Mouse (Mus musculus) midbrain, postnatal 0 days (tissue): Measurements from ENCODE around the gene Sema4d. TPM values are rescaled to one million over a fixed set of nuclear protein-coding genes. Genes with fewer than 3 reads are reported as not detected.
A peak's percentile ranks its signal among the peaks of the same experiment; 100 is the strongest.

Experiments used
- ATAC-seq: fragments of 200-750 bp; cut with Nextera tagmentation; 2 replicates; pipeline ENCODE4 v1.8.0; 2017; ENCODE audit warnings: moderate number of reproducible peaks, mild to moderate bottlenecking, moderate TSS enrichment, moderate library complexity; ENCODE audit not compliant: low FRiP score
- DNase-seq: peaks from one replicate; pipeline ENCODE4 v3.0.0-alpha.2; 2015; ENCODE audit warnings: low spot score
- H3K27ac ChIP-seq: fragments of 300-500 bp; sonication (generic); 2 replicates; pipeline ENCODE4 v1.5.1; 2014; ENCODE audit warnings: low read depth, mild to moderate bottlenecking, low read length, mixed read lengths
- H3K27me3 ChIP-seq: fragments of 300-500 bp; sonication (generic); 2 replicates; pipeline ENCODE4 v1.6.1; 2014; ENCODE audit warnings: low read length, control low read depth, mixed read lengths; ENCODE audit not compliant: insufficient read depth
- H3K36me3 ChIP-seq: fragments of 300-500 bp; sonication (generic); 2 replicates; pipeline ENCODE4 v1.6.1; 2014; ENCODE audit warnings: low read length, control low read depth, mixed read lengths; ENCODE audit not compliant: insufficient read depth
- H3K4me1 ChIP-seq: fragments of 300-500 bp; sonication (generic); 2 replicates; pipeline ENCODE4 v1.6.1; 2014; ENCODE audit warnings: mild to moderate bottlenecking, control low read depth, antibody characterized with exemption, low read length, mixed read lengths; ENCODE audit not compliant: insufficient read depth
- H3K4me2 ChIP-seq: fragments of 300-500 bp; sonication (generic); 2 replicates; pipeline ENCODE4 v1.6.1; 2014; ENCODE audit warnings: low read depth, mild to moderate bottlenecking, low read length, mixed read lengths; ENCODE audit not compliant: poor library complexity, severe bottlenecking
- H3K4me3 ChIP-seq: fragments of 300-500 bp; sonication (generic); 2 replicates; pipeline ENCODE4 v1.5.1; 2014; ENCODE audit warnings: low read depth, mild to moderate bottlenecking, low read length, moderate library complexity
- H3K9ac ChIP-seq: fragments of 300-500 bp; sonication (generic); replicated peaks from 2 replicates; pipeline ENCODE4 v1.6.1; 2014; ENCODE audit warnings: mild to moderate bottlenecking, low read length, moderate library complexity, mixed read lengths; ENCODE audit not compliant: poor library complexity, severe bottlenecking
- H3K9me3 ChIP-seq: fragments of 300-500 bp; sonication (generic); 2 replicates; pipeline ENCODE4 v1.6.1; 2016; ENCODE audit warnings: low read length, control low read depth
- CTCF ChIP-seq: IDR thresholded peaks from 2 replicates; pipeline ENCODE4 v1.5.1; 2016; ENCODE audit warnings: antibody characterized with exemption, mild to moderate bottlenecking
- WGBS: fragments of 180-500 bp; shearing (Covaris S2); extraction: QIAGEN DNeasy Blood & Tissue Kit; methylation state at CpG from one replicate; pipeline ENCODE4 v1.1.7; 2014; 5-methylcytosine and 5-hydroxymethylcytosine counted together
- polyA plus RNA-seq: library from polyadenylated mRNA; unstranded; fragments of >200 nt; fragmentation: Nextera tagmentation; extraction: Ambion mirVana; gene quantifications from 2 replicates; pipeline ENCODE4 v1.2.1, GENCODE M21; 2015
- total RNA-seq: library from RNA; depleted of rRNA; stranded (reverse); fragments of >200 nt; gene quantifications from 2 replicates; pipeline ENCODE4 v1.2.3, GENCODE M21; 2014

The Sema4d gene
- total and polyA plus RNA-seq, 2 experiments from 2014 or later = 13.7 to 19.3 TPM

GRCm38 (mm10) chr13:51720556-51720955 lies 73.0 kb downstream of the Sema4d start:
- TF ChIP-seq CTCF = no peak
- H3K9ac ChIP-seq = no peak overlapping the region
- H3K4me2 ChIP-seq = no peak overlapping the region
- H3K27ac ChIP-seq = no peak overlapping the region
- H3K36me3 ChIP-seq = peaks cover 3% of the 10 kb centered on the region
- WGBS = 96% methylated on average over 4 of the region's 4 CpGs
- no peaks in the 10 kb centered on the region for H3K27me3 ChIP-seq
- no peak for ATAC-seq
- no peaks in the 10 kb centered on the region for H3K9me3 ChIP-seq
- no peak overlapping the region for H3K4me3 ChIP-seq
- no peaks in the 10 kb centered on the region for H3K4me1 ChIP-seq
- no peak for DNase-seq

- no peak for DNase-seq
- no peaks in the 10 kb centered on the region for H3K4me1 ChIP-seq
- TF ChIP-seq CTCF = no peak
- no peaks in the 10 kb centered on the region for H3K27me3 ChIP-seq
- 82% methylated on average over 3 of the region's 3 CpGs for WGBS
- H3K9me3 ChIP-seq = no peaks in the 10 kb centered on the region
- H3K36me3 ChIP-seq = peaks cover 12% of the 10 kb centered on the region
- no peak overlapping the region for H3K4me3 ChIP-seq
- no peak overlapping the region for H3K27ac ChIP-seq
- no peak overlapping the region for H3K4me2 ChIP-seq
- ATAC-seq = no peak
- no peak overlapping the region for H3K9ac ChIP-seq
These were observed 74.3 kb downstream of the Sema4d start for GRCm38 (mm10) chr13:51719256-51719655.

GRCm38 (mm10) chr13:51716350-51717263 lies 76.9 kb downstream of the Sema4d start:
- Histone ChIP-seq H3K4me1 (no peaks in the 10 kb centered on the region), H3K4me2 (no peak overlapping the region), H3K27ac (no peak overlapping the region), H3K9ac (no peak overlapping the region), H3K4me3 (no peak overlapping the region), H3K36me3 (peaks cover 30% of the 10 kb centered on the region), H3K27me3 (no peaks in the 10 kb centered on the region), H3K9me3 (no peaks in the 10 kb centered on the region)
- no peak for TF ChIP-seq CTCF
- peak; percentile 30 for DNase-seq
- WGBS = 84% methylated on average over 8 of the region's 8 CpGs
- ATAC-seq = no peak

GRCm38 (mm10) chr13:51712022-51712421 lies 81.5 kb downstream of the Sema4d start:
- no peak for DNase-seq
- WGBS = 94% methylated on average over 8 of the region's 8 CpGs
- Histone ChIP-seq H3K9me3 (no peaks in the 10 kb centered on the region), H3K9ac (no peak overlapping the region), H3K27ac (no peak overlapping the region), H3K4me3 (no peak overlapping the region), H3K4me2 (no peak overlapping the region), H3K36me3 (peaks cover 47% of the 10 kb centered on the region), H3K27me3 (no peaks in the 10 kb centered on the region), H3K4me1 (no peaks in the 10 kb centered on the region)
- no peak for TF ChIP-seq CTCF
- no peak for ATAC-seq

GRCm38 (mm10) chr13:51710738-51711137 lies 82.8 kb downstream of the Sema4d start:
- Histone ChIP-seq H3K4me1 (no peaks in the 10 kb centered on the region), H3K27me3 (no peaks in the 10 kb centered on the region), H3K4me3 (no peak overlapping the region), H3K4me2 (no peak overlapping the region), H3K9ac (no peak overlapping the region), H3K27ac (no peak overlapping the region), H3K36me3 (peaks cover 51% of the 10 kb centered on the region), H3K9me3 (no peaks in the 10 kb centered on the region)
- ATAC-seq (no peak), DNase-seq (no peak)
- TF ChIP-seq CTCF = no peak
- 74% methylated on average over 7 of the region's 7 CpGs for WGBS
